Mouse (Mus musculus) kidney, adult 18-20 months (tissue): ENCODE measurements at regions not wholly inside any gene's neighbourhood (a gene's known extent, or its start where the extent isn't known, plus 50 kb on each side); places are given as distances from the start of the nearest gene placed in this dataset.

Experiments
- DNase-seq: peaks from one replicate; pipeline ENCODE4 v3.0.0; 2021

DNA sequence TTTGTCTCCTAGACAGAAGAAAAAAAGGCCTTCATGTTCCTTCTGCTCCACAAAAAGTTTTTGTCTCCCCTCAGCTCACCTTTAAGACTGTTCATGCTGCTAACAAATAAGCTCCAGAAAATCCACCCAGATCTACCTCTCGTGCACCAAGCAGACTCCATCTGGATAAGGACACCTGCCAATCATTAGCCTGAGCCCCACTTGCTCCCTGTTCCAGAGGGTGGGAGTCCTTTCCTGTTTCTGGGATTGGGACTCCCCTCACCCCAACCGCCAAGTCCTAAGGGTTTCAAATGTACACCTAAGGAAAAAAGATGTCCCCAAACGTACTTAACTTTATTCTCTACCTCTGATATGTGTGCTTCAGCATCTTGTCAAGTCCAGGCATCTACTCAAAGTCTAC is 63.6 kb upstream of the Zfp64 start:
- DNase-seq = no peak

DNA sequence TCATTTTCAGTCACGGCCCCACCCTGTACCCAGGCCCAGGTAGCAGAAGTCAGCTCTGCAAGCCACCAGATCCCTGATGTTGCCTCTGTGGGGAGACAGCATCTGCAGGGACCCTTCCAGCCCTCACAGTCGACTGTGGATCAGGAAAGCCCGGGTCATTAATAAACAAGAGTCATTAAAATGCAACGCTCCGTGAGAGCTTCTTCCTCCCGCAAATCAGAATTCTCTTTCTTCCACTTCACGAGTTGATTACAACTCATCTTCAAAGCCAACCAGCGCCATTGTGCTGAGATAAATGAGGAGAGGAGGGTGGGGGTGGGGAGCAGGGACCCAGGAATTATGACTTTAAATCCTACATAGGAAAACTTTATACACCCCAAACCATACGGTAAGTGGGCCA is 54.9 kb upstream of the Zfp64 start:
- DNase-seq = no peak

DNA sequence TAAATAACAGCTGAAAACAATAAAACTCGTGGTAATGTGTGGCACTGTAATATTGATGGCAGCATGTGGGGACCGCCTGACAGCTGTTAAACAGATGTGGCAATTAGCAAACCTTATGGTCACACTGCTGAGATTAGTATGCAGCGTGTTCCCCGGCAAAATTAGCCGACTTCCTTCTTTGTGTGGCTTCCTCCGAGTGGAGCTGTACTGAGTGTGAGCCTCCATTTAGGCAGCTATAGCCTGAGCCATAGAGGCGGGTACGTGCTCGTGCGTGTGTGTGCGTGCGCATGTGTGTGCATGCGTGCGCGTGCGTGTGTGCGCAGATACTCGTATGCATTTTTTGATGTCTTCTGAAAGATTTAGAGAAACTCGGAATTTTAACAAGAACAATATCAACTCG is 53.4 kb upstream of the Zfp64 start:
- peak; percentile 4 for DNase-seq

DNA sequence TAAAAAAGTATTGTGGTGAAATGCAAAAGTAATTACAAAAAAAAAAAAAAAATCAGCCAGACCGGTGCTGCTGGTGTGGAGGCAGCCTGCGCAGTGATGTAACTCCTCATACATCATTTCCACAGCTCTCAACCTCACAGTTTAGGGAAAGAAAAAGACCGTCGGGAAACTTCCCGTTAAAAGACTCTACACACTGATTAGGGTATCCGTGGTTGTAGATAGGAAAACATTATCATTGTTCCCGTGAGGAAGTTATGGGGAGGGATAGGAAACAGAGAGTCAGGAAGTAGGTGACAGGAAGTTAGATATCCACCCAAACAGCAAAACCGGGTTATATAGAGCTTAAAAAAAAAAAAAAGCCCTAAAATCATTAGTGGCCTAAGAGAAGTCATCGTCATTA is 52.9 kb upstream of the Zfp64 start:
- DNase-seq = no peak

DNA sequence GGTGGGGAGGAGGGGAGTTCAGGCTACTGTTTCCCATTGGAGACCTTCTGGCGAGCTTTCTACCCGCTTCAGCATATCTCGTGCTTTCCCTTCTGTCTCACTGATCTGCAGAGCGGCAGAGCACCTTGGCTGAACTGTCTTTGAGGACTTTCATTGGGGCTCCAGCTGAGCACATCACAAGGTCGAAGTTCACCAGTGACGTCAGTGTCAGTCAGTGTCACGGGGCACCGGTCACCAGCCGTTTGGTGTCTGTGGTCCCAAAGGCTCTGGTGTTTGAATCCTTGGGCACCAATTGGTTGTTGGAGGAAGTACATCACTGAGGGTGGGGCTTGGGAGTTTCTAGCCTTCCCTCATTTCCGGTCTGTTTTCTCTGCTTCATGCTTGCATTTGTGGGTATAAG is 51.2 kb upstream of the Zfp64 start:
- DNase-seq = no peak

DNA sequence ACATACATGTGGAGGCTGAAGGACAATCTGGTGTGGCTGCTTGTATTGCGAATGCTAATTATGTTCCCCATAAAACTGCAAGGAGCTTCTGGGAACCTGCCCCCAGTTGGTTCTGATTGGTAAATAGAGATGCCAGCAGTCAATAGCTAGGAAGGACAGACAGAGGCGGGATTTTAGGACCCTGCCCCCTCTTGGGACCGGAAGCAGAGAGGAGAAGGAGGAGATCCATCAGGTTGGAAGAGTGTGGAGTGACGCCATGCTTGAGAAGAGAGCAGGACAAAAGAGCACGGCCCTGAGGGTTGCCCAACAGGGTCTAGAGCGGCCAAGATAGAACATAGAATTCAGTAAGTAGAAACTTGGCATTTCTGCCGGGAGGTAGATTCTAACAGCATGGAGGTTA is 50.4 kb upstream of the Zfp64 start:
- DNase-seq = no peak
